Mouse (Mus musculus): ENCODE measurements around the gene Setd2. TPM values are rescaled to one million over a fixed set of nuclear protein-coding genes. Genes with fewer than 3 reads are reported as not detected.

Gene Setd2
- total RNA-seq, 2 experiments from 2014 or later: 25.8 to 26.9 TPM

DNA sequence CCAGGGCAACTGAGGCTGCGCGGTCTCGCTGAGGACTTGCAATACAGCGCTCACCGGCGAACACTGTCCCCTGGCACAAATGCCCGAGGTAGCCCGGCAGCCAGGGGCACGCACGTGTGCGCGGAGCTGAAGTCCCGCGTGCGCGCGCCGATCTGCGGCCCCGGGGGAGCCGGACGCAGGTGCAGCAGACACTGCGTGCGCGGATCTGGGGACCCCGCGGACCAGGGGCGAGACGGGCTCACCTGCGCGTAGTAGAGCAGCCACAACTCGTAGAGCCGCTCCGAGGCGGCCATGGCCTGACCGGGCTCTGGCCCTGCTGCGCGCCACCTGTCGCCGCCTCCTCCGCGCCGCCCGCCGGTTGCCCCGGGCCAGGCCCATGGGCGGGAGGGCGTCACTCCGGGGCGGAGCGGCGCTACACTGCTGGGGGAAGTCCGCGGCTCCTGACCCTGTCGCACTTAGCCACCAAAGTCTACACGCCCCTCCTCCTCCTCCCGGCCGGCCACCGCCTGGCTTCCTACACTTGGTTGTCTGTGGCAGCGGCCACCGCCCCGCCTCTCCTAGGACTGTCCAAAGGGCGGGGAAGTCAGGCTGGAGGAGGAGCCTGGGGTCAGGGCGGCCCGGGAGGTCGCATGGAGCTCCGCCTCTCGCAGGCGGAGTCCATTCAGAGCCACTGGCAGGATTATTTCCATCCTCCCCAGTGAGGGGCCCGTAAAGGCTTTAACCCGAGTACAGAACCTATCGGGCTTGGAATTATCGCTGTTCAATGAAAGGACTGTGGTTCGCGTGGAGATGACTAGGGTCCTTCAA is 121.5 kb downstream of the Setd2 start, which contains the start of gene Nbeal2:
Gene Nbeal2 (minus strand): TSS at position 507 of the 807 bp plus-strand sequence.
- peak; percentile 95 for DNase-seq (ENCODE audit: low spot score)

DNA sequence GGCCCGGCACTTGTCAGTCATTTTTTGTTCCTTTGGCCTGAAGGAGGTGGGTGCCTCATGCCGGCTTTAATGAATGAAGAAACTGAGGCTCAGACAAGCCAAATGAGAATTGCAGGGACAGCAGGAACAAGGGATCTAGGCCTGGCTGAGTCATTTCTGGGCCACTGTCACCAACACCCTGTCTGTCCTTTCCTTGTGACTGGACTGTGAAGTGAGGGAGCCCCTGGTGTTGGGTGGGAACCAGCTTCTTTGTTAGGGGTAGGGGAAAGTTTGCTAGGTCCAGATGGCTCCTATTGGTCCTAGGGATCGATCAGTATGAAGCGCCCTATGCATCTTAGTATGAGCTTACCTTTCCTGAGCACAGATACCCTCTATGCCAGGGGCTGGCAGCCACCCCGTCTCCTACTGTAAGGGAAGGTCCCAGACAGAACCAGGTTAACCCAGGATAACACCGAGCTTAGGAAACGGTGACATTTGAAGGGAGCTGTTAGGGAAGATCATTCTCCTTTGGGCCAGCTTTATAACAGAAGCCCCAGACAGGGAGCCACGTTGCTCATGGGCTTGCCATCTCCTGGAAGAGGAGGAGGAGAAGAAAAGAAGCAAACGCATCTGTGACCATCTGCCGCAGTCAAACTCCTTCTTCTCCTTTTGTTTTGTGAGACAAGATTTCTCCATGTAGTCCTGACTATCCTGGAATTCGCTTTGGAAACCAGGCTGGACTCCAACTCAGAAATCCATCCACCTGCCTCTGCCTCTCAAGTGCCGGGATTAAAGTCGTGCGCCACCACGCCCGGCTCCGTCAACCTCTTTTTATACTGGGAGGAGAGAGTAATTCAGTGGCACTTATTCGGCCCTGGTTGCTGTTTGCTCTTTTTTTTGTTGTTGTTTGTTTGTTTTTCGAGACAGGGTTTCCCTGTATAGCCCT is 122.6 kb downstream of the Setd2 start:
- DNase-seq (ENCODE audit: low spot score): no peak

DNA sequence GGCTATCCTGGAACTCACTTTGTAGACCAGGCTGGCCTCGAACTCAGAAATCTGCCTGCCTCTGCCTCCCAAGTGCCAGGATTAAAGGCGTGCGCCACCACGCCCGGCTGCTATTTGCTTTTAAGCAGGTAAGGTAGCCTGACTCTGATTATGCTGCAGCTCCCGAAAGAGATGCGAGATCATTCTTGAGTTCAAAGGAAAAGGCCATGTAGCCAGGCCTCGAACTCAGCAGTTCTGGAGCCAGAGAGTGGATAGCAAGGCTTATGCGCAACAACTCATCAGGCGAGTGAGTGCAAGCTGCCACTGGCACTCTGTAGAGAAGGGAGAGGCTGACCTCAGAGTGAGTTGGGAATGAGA is 123.2 kb downstream of the Setd2 start:
- DNase-seq (ENCODE audit: low spot score): no peak

DNA sequence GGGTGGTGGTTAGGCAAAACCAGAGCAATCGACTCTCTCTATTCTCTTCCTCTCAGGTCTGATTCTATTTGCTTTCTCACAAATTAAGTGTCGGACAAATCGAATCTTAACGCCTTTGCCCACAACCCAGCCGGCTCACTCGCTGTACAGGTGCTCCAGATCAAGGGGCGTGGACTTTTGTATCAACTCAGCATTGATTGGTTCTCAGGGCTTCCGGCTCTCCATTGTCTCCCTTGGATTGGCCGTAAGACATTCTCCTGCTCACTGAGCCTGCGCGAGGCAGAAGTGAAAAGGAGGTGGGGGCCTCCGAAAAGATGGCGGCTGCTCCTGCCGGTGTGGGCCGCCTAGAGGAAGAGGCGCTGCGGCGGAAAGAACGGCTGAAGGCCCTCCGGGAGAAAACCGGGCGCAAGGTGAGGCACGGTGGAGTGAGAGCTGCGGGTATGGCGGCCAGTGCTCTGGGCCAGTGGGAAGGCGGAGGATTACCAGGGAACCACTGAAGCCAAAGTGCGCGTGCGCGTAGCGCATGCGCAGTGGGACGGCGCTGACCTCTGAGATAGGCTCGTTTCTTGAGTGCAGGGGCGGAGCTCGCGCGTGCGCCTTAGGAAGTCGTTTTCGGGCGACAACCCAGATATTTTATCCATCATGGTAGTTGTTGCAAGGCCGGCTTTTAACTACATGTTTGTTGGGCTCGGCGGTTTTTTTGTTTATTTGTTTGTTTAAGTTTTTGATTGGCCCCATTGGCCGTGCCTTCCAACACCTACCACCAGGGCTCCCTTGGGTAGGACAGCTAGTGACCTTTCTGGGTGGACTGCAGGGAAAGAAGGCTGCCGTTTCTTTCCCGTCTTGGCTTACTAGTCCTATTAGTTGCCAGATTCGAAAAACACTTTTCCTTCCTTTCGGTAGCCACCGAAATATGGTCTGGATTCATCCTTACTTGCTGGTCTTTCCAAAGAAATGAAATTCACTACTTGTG is 124.1 kb downstream of the Setd2 start, which contains the start of gene Ccdc12:
Gene Ccdc12 (plus strand): TSS at position 255 of the 973 bp plus-strand sequence.
- peak; percentile 94 for DNase-seq (ENCODE audit: low spot score)

DNA sequence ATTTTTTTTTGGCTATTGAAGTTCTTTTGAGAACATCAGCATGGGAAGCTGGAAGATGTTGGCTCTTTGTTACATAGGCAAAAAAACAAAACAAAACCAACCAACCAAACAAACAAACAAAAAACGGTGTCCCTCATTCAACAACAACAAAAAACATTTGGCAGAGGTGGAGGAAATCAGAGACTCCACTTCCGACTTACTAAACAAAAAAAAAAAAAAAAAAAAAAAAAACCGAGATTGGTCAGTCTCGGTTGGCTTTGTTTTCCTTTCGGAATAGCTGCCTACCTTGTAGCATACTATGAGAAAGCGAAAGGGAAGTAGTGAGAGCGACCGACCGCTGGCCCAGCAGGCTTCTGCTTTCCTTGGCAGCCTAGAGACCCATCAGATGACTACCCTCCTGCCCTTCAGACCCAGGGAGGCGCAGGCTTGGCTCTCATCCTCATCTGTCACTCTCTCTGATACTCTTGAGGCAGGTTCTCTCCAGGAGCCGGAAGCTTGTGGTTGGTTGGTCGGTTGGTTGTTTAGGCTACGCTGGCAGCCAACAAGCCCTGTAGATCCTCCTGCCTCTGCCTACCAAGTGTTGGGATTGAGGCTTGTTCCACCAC is 125.2 kb downstream of the Setd2 start:
- DNase-seq (ENCODE audit: low spot score): peak; percentile 48

DNA sequence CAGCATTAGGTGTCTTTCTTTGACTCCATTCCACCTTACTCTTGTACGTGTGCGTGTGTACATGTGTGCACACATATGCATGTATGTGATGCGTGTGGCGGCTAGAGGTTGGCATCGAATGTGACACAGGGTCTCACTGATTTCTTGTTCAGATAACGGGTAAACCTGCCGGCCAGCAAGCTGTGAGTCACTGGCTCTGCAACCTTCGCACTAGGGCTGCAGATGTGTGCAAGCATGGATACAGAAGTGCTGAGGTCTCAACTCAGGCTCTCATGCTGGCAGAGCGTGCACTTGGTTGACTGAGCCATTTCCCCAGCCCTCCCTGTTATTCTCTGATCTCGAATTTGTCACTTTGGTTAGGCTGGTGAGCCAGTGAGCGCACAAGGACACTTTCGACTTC is 127.1 kb downstream of the Setd2 start:
- DNase-seq (ENCODE audit: low spot score): no peak

DNA sequence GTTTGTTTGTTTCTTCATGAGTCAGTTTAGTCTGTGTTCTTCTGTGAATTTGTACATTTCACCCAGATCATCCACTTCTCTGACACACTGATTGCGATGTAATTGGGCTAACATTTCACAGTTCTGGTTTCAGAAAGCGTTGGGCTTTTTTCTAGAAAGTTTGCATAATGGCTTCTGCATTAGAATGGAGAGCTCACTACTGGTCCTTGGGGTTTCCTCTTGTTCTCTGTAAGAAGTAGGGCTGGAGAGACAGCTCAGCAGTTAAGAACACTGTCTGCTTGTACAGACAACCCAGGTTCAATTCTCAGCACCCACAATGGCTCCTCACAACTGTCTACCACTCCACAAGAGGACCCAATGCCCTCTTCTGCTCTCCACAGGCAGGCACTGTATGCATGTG is 127.8 kb downstream of the Setd2 start:
- DNase-seq (ENCODE audit: low spot score): no peak

DNA sequence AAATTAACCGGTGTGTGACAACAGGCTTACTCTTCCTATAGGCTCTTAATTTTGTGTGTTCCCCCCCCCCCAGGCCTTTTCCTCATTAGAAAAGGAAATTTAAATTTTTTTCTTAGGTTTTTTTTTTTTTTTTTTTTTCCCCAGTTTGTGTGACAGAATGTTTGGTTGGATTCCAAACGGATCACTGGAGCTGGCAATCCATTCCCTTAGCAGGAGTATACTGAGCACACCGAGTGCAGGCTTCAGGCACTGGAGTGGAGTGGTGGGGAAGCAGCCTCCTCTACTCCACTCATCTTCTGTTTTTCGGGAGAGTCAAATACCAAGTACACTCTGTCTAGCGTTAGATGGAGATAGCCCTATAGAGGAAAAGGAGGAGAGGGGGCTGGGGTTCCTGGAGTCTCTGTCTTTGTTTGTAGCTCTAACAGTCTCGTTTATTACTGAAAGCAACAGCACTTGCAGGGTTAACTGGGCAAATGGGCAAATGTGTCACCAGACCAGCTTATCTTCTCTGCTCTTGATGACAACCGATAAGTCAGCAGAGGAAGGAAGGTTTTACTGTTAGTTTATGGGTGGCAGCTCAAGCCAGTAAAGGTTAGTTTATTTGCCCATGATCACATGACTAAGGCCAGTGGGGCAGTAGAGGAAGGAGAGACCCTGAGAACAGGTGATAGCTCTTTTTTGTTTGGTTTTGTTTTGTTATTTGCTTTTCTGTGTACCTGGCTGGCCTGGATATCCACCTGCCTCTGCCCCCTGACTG is 128.6 kb downstream of the Setd2 start:
- no peak for DNase-seq (ENCODE audit: low spot score)

DNA sequence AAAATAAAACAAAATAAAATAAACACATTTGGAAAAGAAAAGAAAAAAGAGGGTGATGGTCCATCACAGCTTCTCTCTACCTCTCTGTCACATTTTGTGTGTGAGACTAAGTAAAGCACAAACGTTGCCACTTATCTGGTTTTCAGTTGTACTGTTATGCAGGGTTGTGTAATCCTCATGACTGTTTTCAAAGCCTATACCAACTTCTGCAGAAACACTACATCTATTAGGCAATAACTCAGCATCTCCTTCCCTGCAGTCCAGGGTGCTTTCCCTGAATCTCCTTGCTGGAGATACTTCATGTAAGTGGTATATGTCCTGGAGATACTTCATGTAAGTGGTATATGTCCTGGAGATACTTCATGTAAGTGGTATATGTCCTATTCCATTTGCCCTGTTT is 130.4 kb downstream of the Setd2 start:
- no peak for DNase-seq (ENCODE audit: low spot score)

DNA sequence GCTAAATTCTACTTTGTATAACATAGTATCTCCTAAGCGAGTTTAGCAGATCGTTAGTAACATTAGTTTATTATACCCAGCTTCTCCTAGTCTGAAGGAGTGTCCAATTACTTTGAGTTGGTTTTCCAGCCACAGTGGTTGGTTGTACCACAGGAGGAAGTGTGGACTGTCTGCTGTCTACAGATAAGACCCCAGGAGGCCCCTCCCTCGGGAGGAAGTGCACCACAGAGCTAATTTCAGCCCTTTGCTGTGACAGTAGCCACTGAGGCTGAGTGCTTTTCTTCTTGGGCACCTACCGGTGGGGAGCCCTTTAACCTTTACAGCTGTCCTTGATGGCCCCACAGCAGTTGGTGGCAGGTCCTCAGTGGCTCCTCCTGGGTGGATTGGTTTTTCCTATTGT is 133.5 kb downstream of the Setd2 start:
- no peak for DNase-seq (ENCODE audit: low spot score)

DNA sequence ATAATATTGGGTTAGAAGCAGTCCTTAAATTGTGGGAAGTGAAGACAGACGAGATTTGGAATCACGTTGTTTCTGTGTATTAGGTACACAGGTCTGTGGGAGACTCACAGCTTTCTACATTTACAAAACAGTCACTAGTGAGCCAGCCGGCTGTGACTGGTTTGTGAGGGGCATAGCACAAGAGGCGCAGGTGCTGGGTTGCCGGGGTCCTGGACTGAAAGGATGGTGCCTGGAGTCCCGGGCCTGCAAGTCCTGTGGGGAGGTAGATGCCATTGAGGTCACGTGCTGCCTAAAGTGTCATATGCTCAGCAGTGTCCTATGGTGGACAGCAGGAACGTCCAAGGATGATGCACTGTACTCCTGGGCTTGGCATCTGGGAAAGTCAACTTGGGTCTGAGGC is 134.0 kb downstream of the Setd2 start:
- DNase-seq (ENCODE audit: low spot score): no peak

DNA sequence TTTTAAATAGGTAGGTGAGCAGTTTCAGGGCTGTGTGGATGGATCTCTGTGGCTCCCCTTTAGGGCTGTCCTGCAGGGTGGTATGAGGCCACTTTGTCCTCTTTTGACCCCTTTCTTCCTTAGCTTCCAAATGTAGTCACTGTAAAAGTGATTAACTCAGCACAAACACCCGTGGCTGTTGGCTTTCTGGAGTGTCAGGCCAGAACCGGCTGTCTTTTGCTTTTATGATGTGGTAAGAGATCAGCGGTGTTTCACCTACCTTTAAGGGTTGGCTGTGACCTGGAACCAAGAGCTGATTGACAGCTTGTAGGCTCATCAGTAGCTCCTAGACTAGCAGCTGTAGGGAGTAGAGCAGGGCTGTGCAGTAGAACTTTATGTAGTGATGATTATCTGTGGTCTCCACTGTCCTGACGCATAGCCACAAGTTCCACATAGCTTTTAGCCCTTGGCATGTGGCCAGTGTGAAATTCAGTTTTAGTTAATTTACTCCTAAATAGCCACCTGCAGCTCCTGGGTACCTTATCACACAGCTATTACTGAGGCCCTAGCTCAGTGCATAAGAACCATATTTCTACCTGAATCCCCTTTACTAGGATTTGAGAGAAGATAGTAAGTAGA is 134.9 kb downstream of the Setd2 start:
- DNase-seq (ENCODE audit: low spot score): no peak

Small RNA genes within 50 kb of the gene (microRNA-seq; reads per million reads assigned to microRNA genes)
- not detected for gene Mir8107

Other genes with a start within 250 kb of the Setd2 start
- gene Elp6, start 227.4 kb upstream of the Setd2 start, total RNA-seq (2021): 1 to 10 TPM; 1.8 to 2.2 TPM
- 10 to 100 TPM; 13.9 to 16.4 TPM for gene Scap, start 199.3 kb upstream of the Setd2 start, total RNA-seq (2021)
- 10 to 100 TPM in 1 of 2 experiments, 1 to 10 TPM in 1; 9.3 to 10.9 TPM for gene Ptpn23, start 124.4 kb upstream of the Setd2 start, total RNA-seq (2021)
- not detected for gene Ngp, start 112.8 kb upstream of the Setd2 start, total RNA-seq (2021)
- gene Klhl18, start 55.9 kb upstream of the Setd2 start, total RNA-seq (2021): 1 to 10 TPM; 7.0 to 7.7 TPM
- not detected for gene Kif9, start 55.6 kb upstream of the Setd2 start, total RNA-seq (2021)
- under 1 TPM; 0.84 to 0.97 TPM for gene Nradd, start 91.9 kb downstream of the Setd2 start, total RNA-seq (2021)
- gene Nbeal2, start 121.6 kb downstream of the Setd2 start, total RNA-seq (2021): 1 to 10 TPM; 3.6 to 3.7 TPM
- gene Ccdc12, start 123.9 kb downstream of the Setd2 start, total RNA-seq (2021): 10 to 100 TPM; 42.4 to 45.8 TPM
- gene Myl3, start 209.3 kb downstream of the Setd2 start, total RNA-seq (2021): 100 to 1,000 TPM; 624 to 860 TPM
- 1 to 10 TPM in 1 of 2 experiments, under 1 TPM in 1; 0.82 to 1.1 TPM for gene Pth1r, start 214.5 kb downstream of the Setd2 start, total RNA-seq (2021)

All from gastrocnemius, adult 18-20 months (tissue).